Mouse (Mus musculus): ENCODE data around the gene Rnf222. TPM values are rescaled to one million over a fixed set of nuclear protein-coding genes. Genes with fewer than 3 reads are reported as not detected.
A peak's percentile ranks its signal among the peaks of the same experiment; 100 is the strongest.

Rnf222 gene
- polyA plus RNA-seq, 1 experiment from 2014 or later, result 5.8 TPM

DNA sequence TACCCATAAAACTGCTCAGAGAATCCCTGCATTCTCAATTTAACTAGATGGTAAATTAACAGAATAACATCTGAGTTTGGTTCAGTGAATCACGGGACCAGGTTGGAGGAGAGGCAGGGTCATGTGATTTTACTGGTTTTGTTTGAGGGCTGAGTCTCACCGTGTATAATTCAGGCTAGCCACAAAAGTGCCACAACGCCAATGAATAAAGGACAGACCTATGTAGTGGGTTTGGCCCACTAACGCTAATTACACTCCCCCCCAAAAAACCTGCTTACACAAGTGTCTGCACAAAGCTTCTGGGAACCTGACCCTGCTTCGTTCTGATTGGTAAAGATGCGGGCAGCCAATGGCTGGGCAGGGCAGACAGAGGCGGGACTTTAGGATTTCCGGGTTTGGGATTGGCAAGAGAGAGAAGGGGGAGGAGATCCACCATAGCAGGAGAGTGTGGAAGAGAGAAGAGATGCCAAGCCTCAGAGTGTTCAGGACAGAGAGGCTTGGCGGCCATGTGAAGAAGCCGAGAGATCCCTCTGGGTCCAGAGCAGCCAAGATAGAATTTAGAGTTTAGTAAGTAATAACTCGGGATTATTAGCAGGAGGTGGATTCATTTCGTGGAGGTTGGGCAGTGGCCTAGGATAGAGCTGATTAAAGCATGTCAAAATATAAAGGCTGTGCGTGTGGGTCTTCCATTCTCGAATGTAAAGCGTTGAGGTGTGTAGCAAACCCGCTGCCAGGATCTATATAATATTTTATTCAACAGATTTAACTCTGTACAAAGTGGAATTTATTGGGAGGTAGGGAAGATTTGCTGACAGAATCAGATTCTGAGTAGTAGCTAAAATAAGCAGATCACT lies 51.3 kb downstream of the Rnf222 start:
- no peak for TF ChIP-seq EP300 (optimal IDR thresholded peaks at IDR 0.05)
- no peak for TF ChIP-seq CTCF (IDR thresholded peaks at IDR 0.05; ENCODE audit: low read depth)
- H3K9ac ChIP-seq (ENCODE audit: low read length), result peak overlapping the region; percentile 55
- peak overlapping the region; percentile 40 for H3K4me3 ChIP-seq (ENCODE audit: low read depth, low read length)
- 0 out of 2 replicates have a peak overlapping the region, but pooled peaks have one; percentile 26 for H3K27ac ChIP-seq (replicated peaks)
- ATAC-seq (ENCODE audit: low FRiP score, low TSS enrichment) (peak; percentile 98), DNase-seq (ENCODE audit: low spot score) (peak; percentile 90)
- peak overlapping the region; percentile 57 for H3K4me2 ChIP-seq (replicated peaks; ENCODE audit: low read depth)
- no peaks in the 10 kb centered on the region for H3K36me3 ChIP-seq (ENCODE audit: control insufficient read depth, insufficient read depth, low read length)
- H3K27me3 ChIP-seq (ENCODE audit: control insufficient read depth, insufficient read depth, low read length), result no peaks in the 10 kb centered on the region
- H3K9me3 ChIP-seq (ENCODE audit: control insufficient read depth, low read length), result no peaks in the 10 kb centered on the region
- 2% methylated on average over 16 of the region's 16 CpGs for WGBS
- H3K4me1 ChIP-seq (replicated peaks; ENCODE audit: control insufficient read depth, insufficient read depth), result no peaks in the 10 kb centered on the region

GRCm38 (mm10) chr11:68940516-68940915 lies 52.2 kb downstream of the Rnf222 start:
- peak overlapping the region; percentile 40; the same call in 1 of the 2 replicates for H3K4me3 ChIP-seq (ENCODE audit: low read depth, low read length)
- DNase-seq (ENCODE audit: low spot score) (no peak), ATAC-seq (ENCODE audit: low FRiP score, low TSS enrichment) (no peak)
- H3K36me3 ChIP-seq (ENCODE audit: control insufficient read depth, insufficient read depth, low read length), result no peaks in the 10 kb centered on the region
- H3K4me1 ChIP-seq (replicated peaks; ENCODE audit: control insufficient read depth, insufficient read depth), result no peaks in the 10 kb centered on the region
- no peaks in the 10 kb centered on the region for H3K9me3 ChIP-seq (ENCODE audit: control insufficient read depth, low read length)
- no peaks in the 10 kb centered on the region for H3K27me3 ChIP-seq (ENCODE audit: control insufficient read depth, insufficient read depth, low read length)
- 36% methylated on average over 4 of the region's 4 CpGs for WGBS
- H3K4me2 ChIP-seq (replicated peaks; ENCODE audit: low read depth), result peak overlapping the region; percentile 57
- no peak for TF ChIP-seq CTCF (IDR thresholded peaks at IDR 0.05; ENCODE audit: low read depth)
- TF ChIP-seq EP300 (optimal IDR thresholded peaks at IDR 0.05), result no peak
- H3K27ac ChIP-seq (replicated peaks), result no peak overlapping the region
- 0 out of 2 replicates have a peak overlapping the region, but pooled peaks have one; percentile 19 for H3K9ac ChIP-seq (ENCODE audit: low read length)

- H3K9ac ChIP-seq (ENCODE audit: low read length), result no peak overlapping the region
- no peak overlapping the region for H3K4me3 ChIP-seq (ENCODE audit: low read depth, low read length)
- H3K4me2 ChIP-seq (replicated peaks; ENCODE audit: low read depth), result no peak overlapping the region
- H3K4me1 ChIP-seq (replicated peaks; ENCODE audit: control insufficient read depth, insufficient read depth), result no peaks in the 10 kb centered on the region
- 88% methylated on average over 8 of the region's 8 CpGs for WGBS
- H3K36me3 ChIP-seq (ENCODE audit: control insufficient read depth, insufficient read depth, low read length), result no peaks in the 10 kb centered on the region
- ATAC-seq (ENCODE audit: low FRiP score, low TSS enrichment) (no peak), DNase-seq (ENCODE audit: low spot score) (no peak)
- H3K9me3 ChIP-seq (ENCODE audit: control insufficient read depth, low read length), result no peaks in the 10 kb centered on the region
- no peak overlapping the region for H3K27ac ChIP-seq (replicated peaks)
- H3K27me3 ChIP-seq (ENCODE audit: control insufficient read depth, insufficient read depth, low read length), result no peaks in the 10 kb centered on the region
- TF ChIP-seq CTCF (IDR thresholded peaks at IDR 0.05; ENCODE audit: low read depth) (no peak), EP300 (optimal IDR thresholded peaks at IDR 0.05) (no peak)
Observed at GRCm38 (mm10) chr11:68942731-68943130, 54.4 kb downstream of the Rnf222 start.

GRCm38 (mm10) chr11:68945245-68945644 lies 56.9 kb downstream of the Rnf222 start:
- Histone ChIP-seq H3K27me3 (ENCODE audit: control insufficient read depth, insufficient read depth, low read length) (no peaks in the 10 kb centered on the region), H3K9ac (ENCODE audit: low read length) (no peak overlapping the region), H3K36me3 (ENCODE audit: control insufficient read depth, insufficient read depth, low read length) (no peaks in the 10 kb centered on the region), H3K4me1 (replicated peaks; ENCODE audit: control insufficient read depth, insufficient read depth) (no peaks in the 10 kb centered on the region), H3K4me3 (ENCODE audit: low read depth, low read length) (no peak overlapping the region), H3K27ac (replicated peaks) (no peak overlapping the region), H3K4me2 (replicated peaks; ENCODE audit: low read depth) (no peak overlapping the region), H3K9me3 (ENCODE audit: control insufficient read depth, low read length) (no peaks in the 10 kb centered on the region)
- TF ChIP-seq EP300 (optimal IDR thresholded peaks at IDR 0.05) (no peak), CTCF (IDR thresholded peaks at IDR 0.05; ENCODE audit: low read depth) (no peak)
- 79% methylated on average over 2 of the region's 2 CpGs for WGBS
- DNase-seq (ENCODE audit: low spot score) (no peak), ATAC-seq (ENCODE audit: low FRiP score, low TSS enrichment) (no peak)

Other genes with a start within 250 kb of the Rnf222 start
- 20.0 and 20.5 TPM in 2 replicates for gene Myh10, start 197.0 kb upstream of the Rnf222 start, polyA plus RNA-seq (2015; fragmentation: Nextera tagmentation; extraction: Ambion mirVana)
- 86.4 and 92.6 TPM in 2 replicates for gene Ndel1, start 16.7 kb upstream of the Rnf222 start, polyA plus RNA-seq (2015; fragmentation: Nextera tagmentation; extraction: Ambion mirVana)
- gene Rpl26, start 13.0 kb downstream of the Rnf222 start, polyA plus RNA-seq (2015; fragmentation: Nextera tagmentation; extraction: Ambion mirVana), result 856 and 899 TPM in 2 replicates
- 0.22 TPM in 1 of 2 replicates, not detected in the other for gene Odf4, start 38.5 kb downstream of the Rnf222 start, polyA plus RNA-seq (2015; fragmentation: Nextera tagmentation; extraction: Ambion mirVana)
- gene Arhgef15, start 68.9 kb downstream of the Rnf222 start, polyA plus RNA-seq (2015; fragmentation: Nextera tagmentation; extraction: Ambion mirVana), result 2.8 and 3.0 TPM in 2 replicates
- gene Slc25a35, start 79.6 kb downstream of the Rnf222 start, polyA plus RNA-seq (2015; fragmentation: Nextera tagmentation; extraction: Ambion mirVana), result 4.9 and 5.8 TPM in 2 replicates
- gene Rangrf, start 86.6 kb downstream of the Rnf222 start, polyA plus RNA-seq (2015; fragmentation: Nextera tagmentation; extraction: Ambion mirVana), result 34.8 and 35.1 TPM in 2 replicates
- 7.4 and 8.0 TPM in 2 replicates for gene Pfas, start 119.9 kb downstream of the Rnf222 start, polyA plus RNA-seq (2015; fragmentation: Nextera tagmentation; extraction: Ambion mirVana)
- gene Ctc1, start 127.4 kb downstream of the Rnf222 start, polyA plus RNA-seq (2015; fragmentation: Nextera tagmentation; extraction: Ambion mirVana), result 11.1 and 11.5 TPM in 2 replicates
- 24.7 and 34.0 TPM in 2 replicates for gene Aurkb, start 157.1 kb downstream of the Rnf222 start, polyA plus RNA-seq (2015; fragmentation: Nextera tagmentation; extraction: Ambion mirVana)
- gene Borcs6, start 171.2 kb downstream of the Rnf222 start, polyA plus RNA-seq (2015; fragmentation: Nextera tagmentation; extraction: Ambion mirVana), result 14.6 and 16.7 TPM in 2 replicates
- 28.4 and 30.8 TPM in 2 replicates for gene Tmem107, start 182.3 kb downstream of the Rnf222 start, polyA plus RNA-seq (2015; fragmentation: Nextera tagmentation; extraction: Ambion mirVana)
- 43.0 and 53.7 TPM in 2 replicates for gene Vamp2, start 199.9 kb downstream of the Rnf222 start, polyA plus RNA-seq (2015; fragmentation: Nextera tagmentation; extraction: Ambion mirVana)
- 7.7 and 13.1 TPM in 2 replicates for gene Per1, start 206.7 kb downstream of the Rnf222 start, polyA plus RNA-seq (2015; fragmentation: Nextera tagmentation; extraction: Ambion mirVana)
- gene Hes7, start 231.9 kb downstream of the Rnf222 start, polyA plus RNA-seq (2015; fragmentation: Nextera tagmentation; extraction: Ambion mirVana), result 0.29 and 0.41 TPM in 2 replicates
- 0.24 and 0.41 TPM in 2 replicates for gene 9130213A22Rik, start 234.0 kb downstream of the Rnf222 start, polyA plus RNA-seq (2015; fragmentation: Nextera tagmentation; extraction: Ambion mirVana)
- gene Aloxe3, start 237.3 kb downstream of the Rnf222 start, polyA plus RNA-seq (2015; fragmentation: Nextera tagmentation; extraction: Ambion mirVana), result 20.2 and 22.5 TPM in 2 replicates